27 mouse cellular contexts compared by ENCODE assay signal in the genomic region with DNA sequence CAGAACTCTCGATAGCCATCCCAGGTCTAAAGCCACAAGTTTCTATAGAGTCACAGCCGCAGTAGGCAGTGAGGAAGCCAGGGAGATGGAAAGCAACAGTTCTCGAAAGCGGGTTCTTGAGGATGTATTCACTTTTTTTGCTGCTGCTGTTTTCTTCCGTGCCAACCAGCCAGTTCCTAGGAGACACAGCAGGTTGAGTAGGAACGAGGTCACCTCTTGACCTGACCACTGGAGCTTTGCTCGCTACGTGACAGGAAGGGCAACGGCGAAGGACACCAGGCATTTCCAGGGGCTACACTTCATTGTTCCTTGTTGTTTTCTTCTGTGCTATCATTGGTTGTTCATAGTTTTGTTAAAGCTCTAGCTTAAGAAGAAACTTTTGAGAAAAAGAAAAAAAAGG. TPM values are rescaled to one million over a fixed set of nuclear protein-coding genes. Genes with fewer than 3 reads are reported as not detected.
DNase-seq lines count a peak whose midpoint lies in the region; ATAC-seq and TF ChIP-seq lines count a peak whose summit lies in the region.
"Had no signal": no experiment of that assay in that cellular context is flagged by ENCODE, and none has a peak within 500 bp of the region (broad histone marks: within the 10 kb centered on the region; RNA-seq: fewer than 3 reads in every experiment).

No protein-coding gene starts in this region.

- H3K4me3 ChIP-seq in heart, embryonic 15.5 days: no peak overlapping the region
- H3K4me3 ChIP-seq in kidney, postnatal 0 days (replicated peaks; ENCODE audit: low read depth, low read length): no peak overlapping the region
- H3K4me3 ChIP-seq in limb, embryonic 12.5 days (replicated peaks): no peak overlapping the region
- H3K4me3 ChIP-seq in thymus, adult 2 months (ENCODE audit: control insufficient read depth, insufficient read depth, low read length): no peak overlapping the region
- H3K4me3 ChIP-seq: forebrain, embryonic 15.5 days; limb, embryonic 13.5 days; lung, embryonic 15.5 days; myocyte; neural tube, embryonic 13.5 days had no signal

- intact Hi-C loops in heart, postnatal 25 days (cut with DNase I): no loop called here

- no peak overlapping the region for H3K4me2 ChIP-seq in heart, embryonic 15.5 days
- no peak overlapping the region for H3K4me2 ChIP-seq in kidney, postnatal 0 days (ENCODE audit: low read length)
- no peak overlapping the region for H3K4me2 ChIP-seq in limb, embryonic 12.5 days
- H3K4me2 ChIP-seq: forebrain, embryonic 15.5 days; limb, embryonic 13.5 days; lung, embryonic 15.5 days; neural tube, embryonic 13.5 days had no signal

- no peak overlapping the region for H3K9ac ChIP-seq in heart, embryonic 15.5 days
- no peak overlapping the region for H3K9ac ChIP-seq in kidney, postnatal 0 days (ENCODE audit: low read depth, low read length)
- no peak overlapping the region for H3K9ac ChIP-seq in limb, embryonic 12.5 days (replicated peaks)
- H3K9ac ChIP-seq: forebrain, embryonic 15.5 days; limb, embryonic 13.5 days; liver, embryonic 14.5 days; lung, embryonic 15.5 days; neural tube, embryonic 13.5 days had no signal

- 67% methylated on average over 10 of the region's 10 CpGs for WGBS in heart, embryonic 15.5 days
- WGBS in kidney, postnatal 0 days: 56% methylated on average over 10 of the region's 10 CpGs
- WGBS in limb, embryonic 12.5 days: 75% methylated on average over 10 of the region's 10 CpGs
- 95% methylated on average over 10 of the region's 10 CpGs for WGBS in thymus, adult 2 months

- H3K27ac ChIP-seq in heart, embryonic 15.5 days: peak overlapping the region; percentile 43; the same call in 1 of the 2 replicates
- H3K27ac ChIP-seq in kidney, postnatal 0 days: 0 out of 2 replicates have a peak overlapping the region, but pooled peaks have one; percentile 2
- H3K27ac ChIP-seq in limb, embryonic 12.5 days: peak overlapping the region; percentile 20; the same call in 1 of the 2 replicates
- no peak overlapping the region for H3K27ac ChIP-seq in thymus, adult 2 months (ENCODE audit: control insufficient read depth, insufficient read depth, low read length)
- H3K27ac ChIP-seq: forebrain, embryonic 15.5 days; limb, embryonic 13.5 days; liver, embryonic 14.5 days; lung, embryonic 15.5 days; neural tube, embryonic 13.5 days had no signal

- no peak for TF ChIP-seq POLR2A in thymus, adult 2 months (IDR thresholded peaks at IDR 0.05; ENCODE audit: control insufficient read depth, extremely low read depth, insufficient read depth, low read length, poor library complexity)

- H3K4me1 ChIP-seq in heart, embryonic 15.5 days (replicated peaks): peaks cover 2% of the 10 kb centered on the region; the same call in 1 of the 2 replicates
- H3K4me1 ChIP-seq in kidney, postnatal 0 days (replicated peaks; ENCODE audit: insufficient read depth, low read length): no peaks in the 10 kb centered on the region
- no peaks in the 10 kb centered on the region; the same call in 1 of the 2 replicates for H3K4me1 ChIP-seq in limb, embryonic 12.5 days (replicated peaks)
- H3K4me1 ChIP-seq in thymus, adult 2 months (replicated peaks; ENCODE audit: control insufficient read depth, insufficient read depth, low read length): no peaks in the 10 kb centered on the region; the same call in 1 of the 2 replicates
- H3K4me1 ChIP-seq: forebrain, embryonic 15.5 days; limb, embryonic 13.5 days; neural tube, embryonic 13.5 days had no signal

- H3K36me3 ChIP-seq in heart, embryonic 15.5 days: peaks cover 6% of the 10 kb centered on the region; the same call in 1 of the 2 replicates
- peaks cover 30% of the 10 kb centered on the region for H3K36me3 ChIP-seq in kidney, postnatal 0 days (ENCODE audit: insufficient read depth, low read length)
- H3K36me3 ChIP-seq in limb, embryonic 12.5 days: peaks cover 53% of the 10 kb centered on the region
- peaks cover 11% of the 10 kb centered on the region for H3K36me3 ChIP-seq in thymus, adult 2 months (ENCODE audit: control insufficient read depth, insufficient read depth, low read length)
- H3K36me3 ChIP-seq: forebrain, embryonic 15.5 days had no signal

- H3K9me3 ChIP-seq in heart, embryonic 15.5 days (replicated peaks): no peaks in the 10 kb centered on the region
- no peaks in the 10 kb centered on the region for H3K9me3 ChIP-seq in kidney, postnatal 0 days (replicated peaks; ENCODE audit: low read length)
- no peaks in the 10 kb centered on the region for H3K9me3 ChIP-seq in limb, embryonic 12.5 days
- H3K9me3 ChIP-seq: forebrain, embryonic 15.5 days; limb, embryonic 13.5 days; lung, embryonic 15.5 days; neural tube, embryonic 13.5 days had no signal

- no peak for ATAC-seq in heart, embryonic 15.5 days (replicated peaks; ENCODE audit: insufficient number of reproducible peaks, insufficient read depth, low FRiP score, low read depth)
- no peak for ATAC-seq in kidney, postnatal 0 days (replicated peaks; ENCODE audit: low FRiP score, low read depth)
- ATAC-seq in limb, embryonic 12.5 days (ENCODE audit: insufficient number of reproducible peaks, insufficient read depth, low FRiP score, low TSS enrichment, low read depth): no peak
- ATAC-seq: forebrain, embryonic 15.5 days; midbrain, embryonic 16.5 days had no signal

- TF ChIP-seq CTCF in kidney, postnatal 0 days (IDR thresholded peaks at IDR 0.05; ENCODE audit: low read depth): no peak
- TF ChIP-seq CTCF in thymus, adult 2 months (IDR thresholded peaks at IDR 0.05; ENCODE audit: borderline replicate concordance, control insufficient read depth, extremely low read depth, insufficient read depth, low read length, poor library complexity): no peak

- DNase-seq in embryo, embryonic 10 days (ENCODE audit: low spot score): peak; percentile 62
- no peak for DNase-seq in embryo, embryonic 11 days
- no peak for DNase-seq in heart, postnatal 25 days (ENCODE audit: low spot score)
- no peak for DNase-seq in kidney, postnatal 0 days (ENCODE audit: low spot score)
- DNase-seq in kidney, adult 9 months: no peak
- DNase-seq in thymus, adult 2 months: no peak
- DNase-seq: adrenal gland, postnatal 14 days; cerebellum, adult 11-12 months; cerebellum, postnatal 14 days; gastrocnemius, postnatal 10 days; heart, adult 18-20 months; kidney, adult 8-10 months; kidney, postnatal 36 days; layer of hippocampus, postnatal 36 days; lung, postnatal 4 days; retina, postnatal 1 day; right cerebral cortex, postnatal 25 days; spleen, adult 18-20 months had no signal

- H3K27me3 ChIP-seq in heart, embryonic 15.5 days: no peaks in the 10 kb centered on the region
- H3K27me3 ChIP-seq in kidney, postnatal 0 days (ENCODE audit: insufficient read depth, low read length): no peaks in the 10 kb centered on the region
- H3K27me3 ChIP-seq in limb, embryonic 12.5 days: no peaks in the 10 kb centered on the region
- H3K27me3 ChIP-seq in thymus, adult 2 months (ENCODE audit: control insufficient read depth, insufficient read depth, low read length): no peaks in the 10 kb centered on the region
- H3K27me3 ChIP-seq: forebrain, embryonic 15.5 days; limb, embryonic 13.5 days; lung, embryonic 15.5 days; neural tube, embryonic 13.5 days had no signal

RNA-seq across cellular contexts. Expression of a gene that starts 43.2 kb away (rescaled TPM):
- 48.0 and 51.4 TPM in 2 replicates for polyA plus RNA-seq in heart, embryonic 15.5 days (2015; fragmentation: Nextera tagmentation; extraction: Ambion mirVana)
- total RNA-seq in heart, postnatal 25 days (2021): 10 to 100 TPM; 82.4 to 84.5 TPM
- 46.5 and 47.7 TPM in 2 replicates for polyA plus RNA-seq in kidney, postnatal 0 days (2015; fragmentation: Nextera tagmentation; extraction: Ambion mirVana)
- 38.5 and 41.2 TPM in 2 replicates for polyA plus RNA-seq in limb, embryonic 12.5 days (2016; fragmentation: Nextera tagmentation; extraction: Ambion mirVana)
- polyA plus RNA-seq in thymus, adult 2 months (2012; rRNA removed): 13.9 and 14.9 TPM in 2 replicates
